ENCODE assay signal across 8 mouse cellular contexts in genomic region chr6:145968301-145968818, GRCm38 (mm10). TPM values are rescaled to one million over a fixed set of nuclear protein-coding genes. Genes with fewer than 3 reads are reported as not detected.
DNase-seq lines count a peak whose midpoint lies in the region; ATAC-seq lines count a peak whose summit lies in the region.

No protein-coding gene starts in this region.

- H3K4me2 ChIP-seq in heart, embryonic 12.5 days = no peak overlapping the region
- H3K4me2 ChIP-seq in midbrain, embryonic 11.5 days = no peak overlapping the region

- 48% methylated on average over 7 of the region's 7 CpGs for WGBS in heart, embryonic 12.5 days
- WGBS in midbrain, embryonic 11.5 days = 81% methylated on average over 7 of the region's 7 CpGs

- peaks cover 4% of the 10 kb centered on the region; the same call in 1 of the 2 replicates for H3K9me3 ChIP-seq in heart, embryonic 12.5 days (replicated peaks)
- H3K9me3 ChIP-seq in midbrain, embryonic 11.5 days (ENCODE audit: control insufficient read depth, low read length) = no peaks in the 10 kb centered on the region

- no peak overlapping the region for H3K9ac ChIP-seq in heart, embryonic 12.5 days
- no peak overlapping the region for H3K9ac ChIP-seq in midbrain, embryonic 11.5 days (ENCODE audit: low read length)

- 0 out of 2 replicates have a peak, but pooled peaks have one; percentile 6 for ATAC-seq in heart, embryonic 12.5 days (ENCODE audit: insufficient number of reproducible peaks, low FRiP score)
- ATAC-seq in midbrain, embryonic 11.5 days (ENCODE audit: low FRiP score) = no peak

- no peak overlapping the region for H3K4me3 ChIP-seq in heart, embryonic 12.5 days
- H3K4me3 ChIP-seq in midbrain, embryonic 11.5 days (ENCODE audit: low read depth, low read length) = no peak overlapping the region

- H3K4me1 ChIP-seq in heart, embryonic 12.5 days (replicated peaks) = peaks cover 41% of the 10 kb centered on the region
- H3K4me1 ChIP-seq in midbrain, embryonic 11.5 days (ENCODE audit: control insufficient read depth, insufficient read depth, low read length) = no peaks in the 10 kb centered on the region

- 0 out of 2 replicates have a peak, but pooled peaks cover 5% of the 10 kb centered on the region for H3K36me3 ChIP-seq in heart, embryonic 12.5 days
- H3K36me3 ChIP-seq in midbrain, embryonic 11.5 days (ENCODE audit: control insufficient read depth, insufficient read depth, low read length) = no peaks in the 10 kb centered on the region

- H3K27me3 ChIP-seq in heart, embryonic 12.5 days (replicated peaks) = no peaks in the 10 kb centered on the region
- H3K27me3 ChIP-seq in midbrain, embryonic 11.5 days (ENCODE audit: control insufficient read depth, insufficient read depth, low read length) = no peaks in the 10 kb centered on the region

- peak; percentile 37 for DNase-seq in layer of hippocampus, adult 11-12 months (ENCODE audit: low spot score)
- no peak for DNase-seq in layer of hippocampus, postnatal 25 days (ENCODE audit: extremely low spot score in 1 of 2, low spot score in 1 of 2)
- peak; percentile 46 for DNase-seq in cerebellum, adult 11-12 months
- peak; percentile 47 for DNase-seq in lung, postnatal 10 days
- no peak for DNase-seq in B cell, adult 2 months
- DNase-seq in spleen, postnatal 10 days (ENCODE audit: low spot score in 2 of 2) = no peak
- DNase-seq in midbrain, embryonic 11.5 days (ENCODE audit: low spot score, missing footprints) = no peak

- peak overlapping the region; percentile 59 for H3K27ac ChIP-seq in heart, embryonic 12.5 days (ENCODE audit: poor library complexity, severe bottlenecking)
- no peak overlapping the region for H3K27ac ChIP-seq in midbrain, embryonic 11.5 days (ENCODE audit: low read depth, low read length)

RNA-seq across cellular contexts. Expression of gene Sspn, which starts 36.9 kb away (rescaled TPM):
- total RNA-seq in layer of hippocampus, postnatal 25 days (2021) = 1 to 10 TPM; 4.6 to 5.2 TPM
- polyA plus RNA-seq in heart, embryonic 12.5 days (2016; fragmentation: Nextera tagmentation; extraction: Ambion mirVana) = 64.9 and 68.6 TPM in 2 replicates
- 2.6 and 3.1 TPM in 2 replicates for polyA plus RNA-seq in midbrain, embryonic 11.5 days (2014; fragmentation: Nextera tagmentation; extraction: Ambion mirVana)

Comparison
In these comparisons a context has a peak if more than half of its experiments do, and no peak if none do; other contexts are left out.
1. DNase-seq: peak in layer of hippocampus, adult 11-12 months (single experiment), cerebellum, adult 11-12 months (single experiment) and lung, postnatal 10 days (single experiment); none in layer of hippocampus, postnatal 25 days (0 of 2), B cell, adult 2 months (0 of 2), spleen, postnatal 10 days (0 of 2) and midbrain, embryonic 11.5 days (single experiment).
2. RNA of gene Sspn, which starts 36.9 kb away (polyA plus RNA-seq): 64.9 to 68.6 TPM in heart, embryonic 12.5 days; 2.6 to 3.1 TPM in midbrain, embryonic 11.5 days; every median in the first group is over 10 times any median in the second.